Mouse (Mus musculus): Measurements from ENCODE around the gene Tab2.
A peak's percentile ranks its signal among the peaks of the same experiment; 100 is the strongest.

The Tab2 gene

DNA sequence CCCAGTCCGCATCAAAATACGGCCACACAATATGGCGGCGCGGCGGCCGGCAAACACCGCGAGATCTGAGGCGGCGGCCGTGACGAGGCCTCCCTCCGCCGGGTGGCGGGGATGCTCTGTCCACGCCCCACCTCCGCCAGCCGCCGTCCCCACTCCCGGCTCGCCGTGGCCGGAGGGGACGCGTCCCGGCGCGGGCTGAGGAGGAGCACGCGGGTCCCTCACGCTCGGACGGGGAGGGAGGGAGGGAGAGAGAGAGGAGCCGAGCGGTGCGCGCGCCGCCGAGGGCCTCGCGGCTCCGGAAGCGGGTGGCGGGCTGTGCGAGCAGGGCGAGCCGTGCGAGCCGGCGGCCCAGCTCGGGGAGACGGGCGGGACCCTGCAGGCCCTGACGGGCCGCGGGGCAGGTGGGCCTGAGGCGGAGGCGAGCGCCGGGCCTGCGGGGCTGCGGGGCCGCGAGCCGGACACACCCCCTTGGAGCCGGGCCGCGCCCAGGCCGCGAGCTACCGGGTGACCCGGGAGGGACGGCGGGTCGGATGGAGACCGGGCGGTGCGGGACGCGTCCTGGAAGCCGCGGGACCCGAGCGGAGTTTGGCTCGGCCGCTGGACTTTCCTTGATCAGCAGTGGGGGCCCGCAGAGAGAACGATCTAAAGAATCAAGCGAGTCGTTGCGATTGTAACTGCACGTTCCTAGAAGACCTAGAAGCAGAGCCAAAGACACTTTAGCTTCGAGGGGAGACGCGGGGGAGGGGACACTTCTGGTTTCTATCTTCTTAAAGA is at the start of gene Tab2:
TSS of gene Tab2 (minus strand) at position 3 of the 774 bp plus-strand sequence.
- peak; percentile 91 to 96 for DNase-seq (ENCODE audit: low spot score in 2 of 2)

- no peak for DNase-seq (ENCODE audit: low spot score in 2 of 2)
Observed at GRCm38 (mm10) chr10:7992258-7992919, 36.4 kb upstream of the Tab2 start.

- DNase-seq (ENCODE audit: low spot score in 2 of 2), result no peak
Observed at GRCm38 (mm10) chr10:7991596-7991995, 35.6 kb upstream of the Tab2 start.

GRCm38 (mm10) chr10:7987521-7987920 is 31.5 kb upstream of the Tab2 start:
- DNase-seq (ENCODE audit: low spot score in 2 of 2), result no peak

DNA sequence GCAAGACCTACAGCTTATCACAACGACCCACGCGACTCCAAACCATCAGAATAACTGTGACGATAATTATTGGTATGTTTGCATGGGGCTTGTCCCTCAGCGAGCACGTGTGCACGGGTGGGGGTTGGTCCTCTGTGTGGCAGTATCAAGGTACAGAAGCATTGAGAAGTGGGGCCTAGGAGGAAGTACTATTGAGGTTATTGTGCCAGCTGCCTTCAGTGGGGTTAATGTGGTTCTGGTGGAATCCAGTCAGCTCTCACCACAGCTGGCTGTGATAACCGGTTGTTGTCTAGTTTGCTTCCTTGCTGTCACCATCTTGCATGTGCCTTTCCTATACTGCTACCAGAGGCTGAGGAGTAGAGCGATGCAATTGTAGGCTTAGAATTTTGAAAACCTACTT is 20.4 kb upstream of the Tab2 start:
- no peak for DNase-seq (ENCODE audit: low spot score in 2 of 2)

- DNase-seq (ENCODE audit: low spot score in 2 of 2), result no peak
Observed at GRCm38 (mm10) chr10:7968747-7969280, 12.8 kb upstream of the Tab2 start.

- DNase-seq (ENCODE audit: low spot score in 2 of 2), result no peak
Observed at GRCm38 (mm10) chr10:7967096-7967495, 11.1 kb upstream of the Tab2 start.

DNA sequence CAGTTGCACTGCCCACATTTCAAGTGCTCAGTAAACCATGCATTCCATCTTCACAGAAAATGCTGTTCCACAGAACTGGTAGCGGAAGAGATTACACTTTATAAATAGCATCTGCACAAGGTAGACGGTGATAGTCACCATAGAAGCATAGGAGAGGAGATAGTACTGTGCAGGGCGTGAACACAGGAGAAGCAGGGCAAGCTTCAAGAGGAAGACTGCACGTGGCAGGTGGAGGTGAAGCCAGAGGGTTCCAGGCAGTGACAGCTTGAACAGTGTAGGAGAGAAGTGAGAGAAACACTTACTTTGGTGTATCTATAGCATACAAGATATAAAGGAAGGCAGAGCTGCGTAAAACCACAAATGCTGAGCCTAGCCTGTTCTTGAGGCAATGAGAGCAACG is 3.0 kb upstream of the Tab2 start:
- DNase-seq (ENCODE audit: low spot score in 2 of 2), result no peak

DNA sequence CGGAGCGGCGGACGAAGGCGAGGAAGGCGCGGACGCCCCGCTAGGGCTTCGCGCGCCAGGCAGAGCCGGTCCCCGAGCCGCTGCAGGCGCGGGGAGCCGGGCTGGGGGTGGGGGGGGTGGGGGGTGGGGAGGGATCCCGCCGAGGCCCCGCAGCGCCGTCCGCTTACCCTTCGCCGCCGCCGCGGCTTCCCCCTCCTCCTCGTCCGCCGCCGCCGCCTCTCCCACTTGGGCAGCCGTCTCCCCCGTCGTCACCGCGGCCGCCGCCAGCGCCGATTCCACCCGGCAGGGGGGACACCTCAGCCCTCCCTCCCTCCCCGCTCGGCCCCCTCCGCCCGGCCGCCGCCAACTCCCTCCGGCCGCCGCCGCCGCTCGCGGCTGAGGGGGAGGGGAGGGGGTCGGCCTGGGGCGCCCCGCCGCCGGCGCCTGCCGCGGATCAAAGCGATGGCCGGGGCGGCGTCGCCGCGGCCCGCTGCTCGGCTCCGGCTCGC is 352 bp downstream of the Tab2 start:
- DNase-seq (ENCODE audit: low spot score in 2 of 2), result peak; percentile 60 to 84

DNA sequence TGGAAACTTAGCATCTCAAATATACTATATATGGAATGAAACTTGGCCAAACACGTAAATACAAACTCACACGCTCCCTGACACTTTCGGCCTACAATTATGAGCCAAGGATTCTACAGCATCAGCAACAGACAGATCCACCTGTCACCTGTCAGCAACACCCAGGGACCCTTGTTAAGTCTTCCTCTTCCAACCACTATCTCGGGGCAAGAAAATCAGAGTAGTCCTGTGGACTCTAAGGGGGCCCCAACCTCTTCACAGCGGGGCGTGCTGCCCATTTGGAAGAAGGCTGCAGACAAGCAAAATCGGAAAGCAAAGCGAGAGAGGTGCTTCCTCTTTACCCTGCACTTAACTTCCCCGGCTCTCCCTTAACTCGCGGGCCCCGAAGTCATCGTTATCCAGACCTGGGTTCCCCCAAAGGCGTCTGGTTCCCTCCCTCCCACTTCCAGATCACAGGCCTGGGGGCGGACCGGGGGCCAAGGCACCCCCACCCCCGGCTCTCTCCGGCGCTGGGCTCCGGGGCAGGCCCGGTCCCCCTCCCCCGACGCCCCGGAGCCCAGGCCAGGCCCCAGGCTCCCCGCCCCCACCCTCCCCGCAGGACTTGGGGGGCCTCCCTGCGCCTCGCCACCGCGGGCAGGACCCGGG is 919 bp downstream of the Tab2 start:
- DNase-seq (ENCODE audit: low spot score in 2 of 2), result peak; percentile 58 to 82

GRCm38 (mm10) chr10:7954627-7954988 is 1.4 kb downstream of the Tab2 start:
- no peak for DNase-seq (ENCODE audit: low spot score in 2 of 2)

DNA sequence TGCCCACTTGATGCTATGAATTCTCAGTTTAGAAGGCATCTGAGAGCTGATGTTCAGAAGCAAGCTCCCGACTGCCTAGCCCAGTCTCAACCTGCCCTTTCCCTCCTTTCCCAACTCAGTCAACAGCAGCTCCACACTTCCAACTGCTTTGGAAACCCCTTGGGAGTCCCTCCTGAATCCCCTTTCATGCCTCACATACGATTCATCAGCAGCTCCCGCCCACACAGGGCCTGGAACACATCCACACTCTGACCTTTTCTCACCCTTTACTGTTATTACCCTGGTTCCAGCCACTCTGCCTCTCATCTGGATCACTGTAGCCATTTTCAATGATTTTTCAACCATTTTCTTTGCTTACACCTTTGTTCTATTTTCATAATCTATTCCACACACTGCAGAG is 13.0 kb downstream of the Tab2 start:
- DNase-seq (ENCODE audit: low spot score in 2 of 2), result peak in 1 of 2 experiments; percentile 39

DNA sequence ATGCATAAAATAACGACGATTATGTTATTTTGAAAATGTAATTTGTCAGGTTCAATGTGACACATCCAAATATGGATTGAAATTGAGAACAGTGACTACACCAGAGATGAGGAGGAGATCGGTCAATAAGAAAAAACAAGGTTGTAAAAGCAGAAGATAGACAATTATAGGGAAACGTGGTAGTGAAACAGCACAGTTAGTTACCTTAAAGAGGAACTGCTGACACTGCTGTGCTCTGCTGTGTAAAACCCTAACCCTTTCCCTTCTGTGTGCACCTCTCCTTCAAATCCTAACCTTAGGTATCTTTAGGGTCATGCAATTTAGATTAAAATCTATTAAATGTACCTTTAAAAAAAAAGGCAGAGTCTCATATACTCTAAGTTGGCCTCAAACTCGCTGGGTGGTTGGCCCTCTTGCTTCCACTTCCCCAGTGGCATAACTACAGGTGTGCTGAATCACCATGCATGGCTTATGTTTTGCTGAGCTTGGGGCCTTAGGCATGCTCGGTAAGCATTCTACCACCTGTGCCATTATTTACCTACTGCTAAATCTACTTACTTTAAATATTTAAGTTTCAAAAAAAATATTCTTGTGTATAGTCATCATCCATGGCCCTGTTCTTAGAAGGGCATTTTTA is 19.4 kb downstream of the Tab2 start:
- DNase-seq (ENCODE audit: low spot score in 2 of 2), result no peak

GRCm38 (mm10) chr10:7932958-7933357 is 23.1 kb downstream of the Tab2 start:
- DNase-seq (ENCODE audit: low spot score in 2 of 2), result peak in 1 of 2 experiments; percentile 26

GRCm38 (mm10) chr10:7928996-7929395 is 27.0 kb downstream of the Tab2 start:
- no peak for DNase-seq (ENCODE audit: low spot score in 2 of 2)

DNA sequence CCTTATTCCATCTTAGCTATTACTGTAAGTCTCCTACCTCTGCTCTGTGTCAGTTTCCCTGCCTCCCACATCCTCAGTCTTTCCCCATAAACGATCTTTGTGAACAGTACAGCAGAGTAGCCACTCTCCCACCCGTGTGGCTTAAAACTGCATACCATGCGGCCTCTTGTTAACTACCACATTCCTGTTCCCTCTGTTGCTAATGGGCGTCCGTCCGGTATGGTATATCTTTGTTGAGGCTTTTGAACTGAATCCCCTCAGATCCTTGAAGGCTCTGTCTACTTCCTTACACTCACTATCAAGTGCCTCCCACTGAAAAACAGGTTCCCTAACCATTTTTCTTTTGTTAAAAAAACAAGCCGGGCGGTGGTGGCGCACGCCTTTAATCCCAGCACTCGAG is 30.5 kb downstream of the Tab2 start:
- DNase-seq (ENCODE audit: low spot score in 2 of 2), result no peak

DNA sequence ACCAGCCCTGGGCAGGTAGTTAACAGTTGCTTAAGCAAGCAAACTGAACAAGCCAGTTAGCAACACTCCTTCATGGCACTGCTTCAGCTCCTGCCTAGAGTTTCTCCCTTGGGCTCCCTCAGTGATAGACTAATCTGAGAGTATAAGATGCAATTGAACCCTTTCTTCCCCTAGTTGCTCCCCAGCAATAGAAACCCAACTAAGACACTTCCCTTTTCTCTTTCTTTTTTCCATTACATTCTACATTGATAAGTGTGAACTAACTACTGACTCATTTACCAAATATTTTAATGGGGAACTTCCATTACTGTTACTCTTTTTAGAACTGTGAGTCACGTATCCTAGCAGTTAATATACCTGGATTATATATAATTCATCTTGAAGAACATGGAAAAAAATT is 32.6 kb downstream of the Tab2 start:
- no peak for DNase-seq (ENCODE audit: low spot score in 2 of 2)

- DNase-seq (ENCODE audit: low spot score in 2 of 2), result no peak
Observed at GRCm38 (mm10) chr10:7911268-7911667, 44.8 kb downstream of the Tab2 start.

- DNase-seq (ENCODE audit: low spot score in 2 of 2), result no peak
Observed at GRCm38 (mm10) chr10:7907151-7907550, 48.9 kb downstream of the Tab2 start.

GRCm38 (mm10) chr10:7904157-7904556 is 51.9 kb downstream of the Tab2 start:
- DNase-seq (ENCODE audit: low spot score in 2 of 2), result no peak

DNA sequence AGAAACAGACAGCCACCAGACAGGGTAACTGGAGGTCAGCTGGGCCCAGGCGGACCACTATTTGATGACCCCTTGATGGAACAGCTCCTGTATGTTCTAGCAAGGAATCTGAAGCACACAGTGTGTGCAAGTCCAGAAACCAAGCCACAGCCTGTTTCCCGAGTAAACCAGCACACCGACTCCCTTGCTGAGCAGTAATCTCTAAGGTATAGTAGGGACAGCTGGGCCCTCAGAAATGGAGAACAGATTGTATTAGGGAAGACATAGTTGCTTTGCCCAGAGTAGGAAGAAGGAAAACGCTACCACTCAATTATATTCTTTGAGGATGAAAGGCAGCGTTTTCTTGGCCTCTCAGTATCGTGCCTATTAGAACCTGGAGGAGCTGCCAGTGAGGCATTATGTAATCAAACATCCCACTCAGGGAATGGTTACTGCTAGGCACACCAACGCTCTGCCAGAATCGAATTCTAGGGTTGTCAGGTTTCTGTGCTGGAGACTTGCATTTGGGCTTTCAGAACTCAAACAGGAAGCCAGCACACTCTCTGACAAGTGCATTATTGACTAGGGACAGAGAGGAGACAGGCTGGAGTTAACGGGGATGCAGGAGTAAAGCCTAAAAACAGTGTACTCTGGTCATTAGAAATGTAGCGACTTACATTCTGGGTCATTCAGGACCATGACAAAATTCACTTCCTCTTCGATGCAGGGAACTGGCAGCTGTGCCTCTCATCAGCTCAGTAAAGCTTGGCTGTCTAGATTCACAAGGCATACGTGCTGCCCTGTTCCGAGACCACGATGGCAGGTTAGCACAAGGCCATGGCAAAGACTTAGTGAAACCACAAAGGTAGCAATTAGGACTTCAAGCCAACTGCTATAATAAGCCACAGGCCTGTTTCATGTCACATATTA is 55.1 kb downstream of the Tab2 start:
- DNase-seq (ENCODE audit: low spot score in 2 of 2), result no peak

Data from spleen, postnatal 4 days (tissue).